Mouse (Mus musculus): ENCODE data around the gene Ppp2r5c. TPM values are rescaled to one million over a fixed set of nuclear protein-coding genes. Genes with fewer than 3 reads are reported as not detected.

Gene Ppp2r5c
- polyA plus RNA-seq, 1 experiment from 2014 or later, result 145 TPM

DNA sequence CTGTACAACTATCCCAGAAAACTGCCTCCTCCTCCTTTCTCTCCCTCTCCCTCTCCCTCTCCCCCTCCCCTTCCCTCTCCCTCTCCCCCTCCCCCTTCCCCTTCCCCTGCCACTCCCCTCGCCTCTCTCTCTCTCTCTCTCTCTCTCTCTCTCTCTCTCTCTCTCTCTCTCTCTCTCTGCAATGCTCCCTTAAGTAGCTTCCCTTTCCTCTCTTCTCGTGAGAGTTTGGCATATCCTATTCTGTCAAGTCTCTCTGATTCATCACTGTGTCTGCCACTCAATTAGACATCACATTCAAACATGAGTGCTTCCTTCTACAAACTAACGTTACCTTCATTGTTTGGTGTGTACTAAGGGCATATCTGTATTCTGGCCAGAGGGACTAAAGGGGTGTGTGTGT lies 25.6 kb upstream of the Ppp2r5c start:
- ATAC-seq (ENCODE audit: insufficient read depth, low FRiP score, low read depth), result no peak
- 56% methylated on average over 2 of the region's 3 CpGs for WGBS
- Histone ChIP-seq H3K4me1 (no peaks in the 10 kb centered on the region; the same call in 1 of the 2 replicates), H3K9me3 (no peaks in the 10 kb centered on the region), H3K9ac (no peak overlapping the region), H3K27me3 (replicated peaks) (no peaks in the 10 kb centered on the region), H3K4me2 (no peak overlapping the region), H3K4me3 (replicated peaks) (no peak overlapping the region), H3K36me3 (no peaks in the 10 kb centered on the region), H3K27ac (no peak overlapping the region)

DNA sequence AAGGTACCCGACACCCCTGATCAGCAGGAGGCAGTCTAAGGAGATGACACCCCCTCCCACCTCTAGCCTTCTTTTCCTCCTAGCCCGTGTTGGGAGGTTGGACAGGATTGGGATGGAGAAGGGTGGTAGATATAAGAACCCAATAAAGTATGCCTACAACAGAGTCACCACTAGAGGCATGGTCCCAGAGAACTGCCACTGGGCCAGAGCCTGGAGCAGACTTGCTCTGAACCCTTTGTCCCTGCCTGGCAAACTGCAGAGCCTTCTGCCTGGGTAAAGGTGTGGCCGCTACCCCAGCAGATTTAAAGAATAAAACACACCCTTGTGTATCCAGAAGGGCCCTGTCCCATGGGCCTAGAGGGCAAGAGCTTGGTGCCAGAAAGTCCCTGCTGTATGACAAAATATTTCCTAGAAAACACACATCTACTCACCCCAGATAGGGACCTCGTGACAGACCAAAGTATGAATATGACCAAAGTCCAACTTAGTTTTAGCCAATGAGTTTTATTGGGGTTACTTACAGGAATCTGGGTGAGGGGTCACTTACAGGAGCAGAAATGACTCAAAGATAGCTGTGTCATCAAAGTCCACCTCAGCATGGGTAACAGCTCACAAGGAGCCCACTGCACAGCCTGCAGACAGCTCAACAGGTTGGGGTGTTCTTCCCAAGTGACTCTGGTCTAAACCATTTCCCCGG lies 22.8 kb upstream of the Ppp2r5c start:
- H3K27ac ChIP-seq, result no peak overlapping the region
- H3K9ac ChIP-seq, result no peak overlapping the region
- H3K27me3 ChIP-seq (replicated peaks), result no peaks in the 10 kb centered on the region
- ATAC-seq (ENCODE audit: insufficient read depth, low FRiP score, low read depth), result no peak
- no peak overlapping the region for H3K4me2 ChIP-seq
- no peaks in the 10 kb centered on the region for H3K9me3 ChIP-seq
- no peaks in the 10 kb centered on the region for H3K36me3 ChIP-seq
- no peak overlapping the region for H3K4me3 ChIP-seq (replicated peaks)
- H3K4me1 ChIP-seq, result no peaks in the 10 kb centered on the region
- WGBS, result 73% methylated on average over 5 of the region's 5 CpGs

DNA sequence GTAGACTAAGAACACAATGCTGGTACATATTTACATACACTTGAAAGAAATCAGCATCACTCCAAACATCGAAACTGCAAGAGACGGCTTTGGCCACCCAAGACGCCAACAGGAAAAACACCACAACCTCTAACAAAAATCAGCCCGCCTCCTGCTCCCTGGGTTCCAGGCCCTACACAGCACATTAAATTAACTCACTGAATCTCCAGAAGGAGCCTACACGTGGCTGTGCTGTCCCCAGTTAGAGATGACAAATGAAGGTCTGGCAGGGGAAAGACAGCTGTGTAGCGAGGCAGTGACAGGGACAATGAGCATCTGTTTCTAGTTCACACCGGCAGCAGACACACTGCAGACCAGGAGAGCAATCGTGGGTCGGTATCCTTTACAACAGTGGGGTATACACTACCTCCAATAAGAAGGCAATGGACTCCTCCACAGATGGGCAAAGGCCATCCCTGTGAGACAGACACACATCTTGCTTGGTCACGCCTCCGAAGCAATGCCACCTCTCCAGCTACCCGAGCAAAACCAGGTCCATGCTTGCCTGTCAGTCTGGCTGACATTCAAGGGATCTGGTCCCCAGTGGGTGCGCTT lies 20.4 kb upstream of the Ppp2r5c start:
- no peaks in the 10 kb centered on the region for H3K27me3 ChIP-seq (replicated peaks)
- H3K36me3 ChIP-seq, result no peaks in the 10 kb centered on the region
- H3K9ac ChIP-seq, result no peak overlapping the region
- WGBS, result 69% methylated on average over 13 of the region's 13 CpGs
- H3K27ac ChIP-seq, result no peak overlapping the region
- no peak overlapping the region for H3K4me2 ChIP-seq
- no peak for ATAC-seq (ENCODE audit: insufficient read depth, low FRiP score, low read depth)
- H3K4me3 ChIP-seq (replicated peaks), result no peak overlapping the region
- H3K9me3 ChIP-seq, result no peaks in the 10 kb centered on the region
- no peaks in the 10 kb centered on the region for H3K4me1 ChIP-seq

DNA sequence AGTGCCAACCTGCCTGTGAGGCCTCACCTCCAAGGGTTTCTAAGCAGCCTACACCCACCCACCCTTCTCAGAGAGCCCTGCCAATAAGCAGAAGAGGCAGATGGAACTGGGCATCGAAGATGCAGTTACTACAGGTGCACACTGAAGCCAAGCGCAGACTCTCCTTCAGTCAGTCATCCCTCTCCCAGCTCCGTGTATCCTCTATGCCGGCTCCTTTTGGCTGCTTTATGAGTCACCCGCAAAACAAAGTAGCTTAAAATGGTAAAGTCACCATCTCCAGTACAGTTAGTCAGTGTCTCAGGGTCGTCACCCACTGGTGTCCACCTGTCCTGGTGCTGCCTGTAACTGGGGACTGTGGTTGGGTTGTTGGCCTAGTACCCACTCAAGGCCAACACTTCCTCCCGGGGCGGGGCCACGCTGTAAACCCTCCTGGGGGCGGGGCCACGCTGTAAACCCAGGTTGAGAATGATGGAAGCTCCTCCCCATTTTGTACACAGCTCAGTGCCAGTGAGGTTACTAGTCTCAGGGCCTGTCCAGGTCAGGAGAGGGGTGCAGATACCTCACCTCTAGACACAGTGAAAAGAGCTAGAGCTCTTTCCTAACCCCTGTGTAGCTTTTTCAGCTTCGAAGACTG lies 17.5 kb upstream of the Ppp2r5c start:
- Histone ChIP-seq H3K27ac (no peak overlapping the region), H3K4me1 (no peaks in the 10 kb centered on the region), H3K9me3 (no peaks in the 10 kb centered on the region), H3K36me3 (no peaks in the 10 kb centered on the region), H3K9ac (no peak overlapping the region), H3K4me2 (no peak overlapping the region), H3K27me3 (replicated peaks) (no peaks in the 10 kb centered on the region), H3K4me3 (replicated peaks) (no peak overlapping the region)
- WGBS, result 65% methylated on average over 12 of the region's 12 CpGs
- ATAC-seq (ENCODE audit: insufficient read depth, low FRiP score, low read depth), result 0 out of 2 replicates have a peak, but pooled peaks have one; percentile 27

DNA sequence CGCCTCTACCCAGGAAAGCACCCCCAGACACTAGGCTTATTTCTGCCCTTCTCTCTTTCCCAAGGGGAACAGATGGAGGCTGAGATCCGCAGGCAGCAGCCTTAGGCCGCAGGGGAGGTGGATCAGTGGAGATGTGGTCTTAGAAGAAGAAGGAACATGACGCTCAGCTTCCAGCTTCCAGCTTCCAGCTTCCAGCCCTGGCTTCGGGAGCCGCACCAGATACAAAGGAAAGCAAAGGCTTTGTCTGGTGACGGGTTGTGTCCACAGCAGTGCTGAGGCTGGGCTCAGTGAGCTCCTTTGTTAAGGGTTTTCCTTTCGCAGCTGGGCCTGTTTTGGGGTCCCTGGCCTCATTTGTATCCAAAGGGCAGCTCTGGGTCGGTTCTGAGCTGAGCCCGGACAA lies 16.9 kb upstream of the Ppp2r5c start:
- H3K4me2 ChIP-seq, result no peak overlapping the region
- no peaks in the 10 kb centered on the region for H3K36me3 ChIP-seq
- no peak overlapping the region for H3K4me3 ChIP-seq (replicated peaks)
- no peaks in the 10 kb centered on the region for H3K4me1 ChIP-seq
- H3K9me3 ChIP-seq, result no peaks in the 10 kb centered on the region
- no peak overlapping the region for H3K27ac ChIP-seq
- 63% methylated on average over 10 of the region's 10 CpGs for WGBS
- no peaks in the 10 kb centered on the region for H3K27me3 ChIP-seq (replicated peaks)
- ATAC-seq (ENCODE audit: insufficient read depth, low FRiP score, low read depth), result no peak
- no peak overlapping the region for H3K9ac ChIP-seq

DNA sequence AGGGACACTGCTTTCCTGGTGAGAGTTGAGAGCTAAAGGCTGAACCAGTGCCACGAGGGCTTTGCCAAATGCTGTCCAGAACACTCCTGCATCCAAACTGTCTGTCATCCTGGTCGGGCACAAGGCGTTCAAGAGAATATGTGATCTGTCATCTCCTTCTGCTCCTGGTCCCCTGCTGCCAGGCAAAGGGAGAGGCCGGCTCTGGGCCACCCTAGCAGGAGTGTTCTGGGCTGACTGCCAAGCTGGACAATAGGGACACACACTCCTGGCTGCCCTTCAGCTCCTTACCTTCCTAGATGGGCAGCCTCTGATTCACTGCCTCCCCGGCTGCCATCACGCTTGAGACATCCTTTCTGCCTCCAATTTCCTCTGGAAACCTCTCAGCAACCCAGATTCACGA lies 15.1 kb upstream of the Ppp2r5c start:
- H3K4me3 ChIP-seq (replicated peaks), result no peak overlapping the region
- H3K27me3 ChIP-seq (replicated peaks), result no peaks in the 10 kb centered on the region
- 55% methylated on average over 7 of the region's 7 CpGs for WGBS
- H3K9ac ChIP-seq, result no peak overlapping the region
- no peak overlapping the region for H3K4me2 ChIP-seq
- H3K9me3 ChIP-seq, result no peaks in the 10 kb centered on the region
- H3K36me3 ChIP-seq, result no peaks in the 10 kb centered on the region
- H3K4me1 ChIP-seq, result no peaks in the 10 kb centered on the region
- no peak for ATAC-seq (ENCODE audit: insufficient read depth, low FRiP score, low read depth)
- no peak overlapping the region for H3K27ac ChIP-seq

DNA sequence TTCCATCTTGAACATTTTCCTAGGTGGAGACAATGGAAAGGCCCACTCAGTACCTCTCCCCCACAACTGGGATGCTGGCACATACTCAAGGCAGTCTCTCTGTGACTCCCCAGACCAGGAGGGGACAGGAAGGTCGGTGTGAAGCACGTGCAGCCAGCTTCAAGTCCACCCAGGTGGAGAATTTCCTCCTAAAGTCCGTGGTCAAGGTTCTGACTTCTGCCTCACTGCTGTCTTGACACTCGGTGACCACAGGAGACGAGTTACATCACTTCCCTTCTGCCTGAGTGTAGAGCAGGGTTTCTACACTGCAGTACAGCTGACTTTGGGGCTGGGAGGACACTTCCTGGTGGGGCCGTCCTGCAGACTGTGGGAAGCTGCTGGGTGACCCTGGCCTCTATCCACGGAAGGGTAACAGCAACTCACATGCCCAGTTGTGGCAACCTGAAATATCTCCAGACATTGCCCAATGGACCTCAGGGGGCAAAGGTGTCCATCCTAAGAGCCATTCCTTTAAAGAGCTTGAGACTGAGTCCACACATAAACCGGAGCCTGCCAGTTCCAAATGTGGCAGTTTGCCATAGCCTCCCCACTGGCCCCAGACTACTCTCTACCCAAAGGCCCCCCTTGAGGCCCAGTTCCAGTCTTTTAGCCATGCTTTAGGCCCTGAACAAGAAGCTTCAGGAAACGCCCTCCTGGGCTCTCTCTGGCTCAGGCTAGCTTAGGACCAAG lies 10.1 kb upstream of the Ppp2r5c start:
- Histone ChIP-seq H3K4me2 (0 out of 2 replicates have a peak overlapping the region, but pooled peaks have one; percentile 6), H3K27me3 (replicated peaks) (no peaks in the 10 kb centered on the region), H3K9me3 (no peaks in the 10 kb centered on the region), H3K9ac (no peak overlapping the region), H3K4me1 (no peaks in the 10 kb centered on the region), H3K27ac (no peak overlapping the region), H3K4me3 (replicated peaks) (no peak overlapping the region), H3K36me3 (no peaks in the 10 kb centered on the region)
- ATAC-seq (ENCODE audit: insufficient read depth, low FRiP score, low read depth), result no peak
- 54% methylated on average over 9 of the region's 9 CpGs for WGBS

DNA sequence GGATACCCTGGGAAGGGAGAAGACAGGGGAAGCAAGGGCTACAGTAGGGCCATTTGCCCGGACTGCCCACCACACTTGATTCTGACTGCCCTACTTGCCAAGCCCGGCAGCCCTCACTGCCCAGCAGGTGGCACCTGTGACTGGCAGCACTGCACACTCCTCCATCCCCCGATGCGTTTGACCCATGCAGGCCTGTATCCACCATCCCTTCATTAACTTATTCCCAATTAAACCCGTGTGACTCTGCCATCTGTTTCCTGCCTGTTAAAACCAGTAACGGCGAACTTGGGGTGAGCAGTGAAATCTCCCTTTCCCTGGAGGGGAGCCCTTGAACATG lies 9.6 kb upstream of the Ppp2r5c start:
- Histone ChIP-seq H3K27me3 (replicated peaks) (no peaks in the 10 kb centered on the region), H3K4me3 (replicated peaks) (no peak overlapping the region), H3K4me2 (no peak overlapping the region), H3K36me3 (no peaks in the 10 kb centered on the region), H3K27ac (no peak overlapping the region), H3K4me1 (no peaks in the 10 kb centered on the region), H3K9me3 (no peaks in the 10 kb centered on the region), H3K9ac (no peak overlapping the region)
- ATAC-seq (ENCODE audit: insufficient read depth, low FRiP score, low read depth), result no peak
- 64% methylated on average over 7 of the region's 7 CpGs for WGBS

DNA sequence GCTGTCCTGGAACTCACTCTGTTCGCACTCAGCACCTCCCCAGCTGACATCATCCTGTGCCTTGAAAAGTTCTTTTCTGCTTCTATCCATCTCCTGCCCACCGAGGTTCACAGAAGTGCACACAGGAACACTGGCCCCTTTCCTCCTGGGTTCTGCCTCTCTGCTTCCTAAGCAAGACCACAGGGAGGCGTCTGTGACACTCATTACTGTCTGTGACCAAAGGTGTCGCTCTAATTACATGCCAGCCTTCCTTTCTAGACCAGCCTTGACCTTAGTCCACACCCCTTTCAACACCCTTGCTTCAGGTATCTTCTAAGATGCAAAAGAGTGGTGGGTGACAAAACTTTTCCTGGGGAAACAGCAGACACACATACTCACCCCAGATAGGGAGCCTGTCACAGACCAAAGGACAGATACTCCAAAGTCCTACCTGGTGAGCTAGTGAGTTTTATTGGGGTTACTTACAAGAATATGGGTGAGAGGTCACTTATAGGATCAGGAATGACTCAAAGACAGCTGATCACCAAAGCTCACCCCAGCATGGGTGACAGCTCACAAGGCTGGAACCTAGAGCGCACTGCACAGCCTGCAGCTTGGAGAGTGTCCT lies 8.4 kb upstream of the Ppp2r5c start:
- Histone ChIP-seq H3K9ac (no peak overlapping the region), H3K27me3 (replicated peaks) (no peaks in the 10 kb centered on the region), H3K4me3 (replicated peaks) (no peak overlapping the region), H3K4me2 (no peak overlapping the region), H3K4me1 (no peaks in the 10 kb centered on the region), H3K27ac (no peak overlapping the region), H3K9me3 (no peaks in the 10 kb centered on the region), H3K36me3 (no peaks in the 10 kb centered on the region)
- WGBS, result 40% methylated on average over 5 of the region's 5 CpGs
- no peak for ATAC-seq (ENCODE audit: insufficient read depth, low FRiP score, low read depth)

DNA sequence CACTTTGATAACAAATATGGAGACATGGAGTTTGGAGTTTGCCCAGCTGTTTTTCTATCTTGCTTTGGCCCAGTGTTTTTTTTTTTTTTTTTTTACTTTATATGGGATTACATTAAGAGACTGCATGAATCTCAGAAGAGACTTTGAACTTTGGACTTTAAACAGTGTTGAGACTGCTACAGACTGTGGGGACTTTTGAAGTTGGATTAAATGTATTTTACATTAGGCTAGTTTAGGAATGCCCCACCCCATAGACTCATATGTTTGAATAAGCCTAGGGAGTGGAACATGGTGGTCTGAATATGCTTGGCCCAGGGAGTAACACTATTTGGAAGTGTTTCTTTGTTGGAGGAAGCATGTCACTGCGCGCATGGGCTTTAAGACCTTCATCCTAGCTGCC lies 4.7 kb upstream of the Ppp2r5c start:
- H3K4me1 ChIP-seq, result peaks cover 6% of the 10 kb centered on the region; the same call in 1 of the 2 replicates
- no peak for ATAC-seq (ENCODE audit: insufficient read depth, low FRiP score, low read depth)
- H3K9me3 ChIP-seq, result no peaks in the 10 kb centered on the region
- no peaks in the 10 kb centered on the region for H3K36me3 ChIP-seq
- no peaks in the 10 kb centered on the region for H3K27me3 ChIP-seq (replicated peaks)
- no peak overlapping the region for H3K4me3 ChIP-seq (replicated peaks)
- no peak overlapping the region for H3K9ac ChIP-seq
- 81% methylated on average over 2 of the region's 2 CpGs for WGBS
- no peak overlapping the region for H3K4me2 ChIP-seq
- H3K27ac ChIP-seq, result 0 out of 2 replicates have a peak overlapping the region, but pooled peaks have one; percentile 37

DNA sequence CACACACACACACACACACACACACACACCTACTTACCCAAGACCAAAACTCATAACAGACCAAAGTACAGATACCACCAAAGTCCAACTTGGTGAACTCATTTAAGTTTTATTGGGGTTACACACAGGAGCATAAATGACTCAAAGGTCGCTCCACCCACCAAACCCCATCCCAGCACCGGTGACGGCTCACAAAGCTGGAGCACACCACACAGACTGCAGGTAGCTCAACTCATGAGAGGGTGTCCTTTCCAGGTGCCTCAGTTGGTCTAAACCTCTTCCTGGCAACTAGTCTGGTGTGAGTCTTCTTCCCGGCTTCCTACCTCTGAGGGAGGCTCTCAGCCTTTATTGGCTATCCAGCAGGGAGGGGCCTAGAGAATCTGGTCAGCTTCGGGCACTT lies 2.4 kb upstream of the Ppp2r5c start:
- no peaks in the 10 kb centered on the region for H3K27me3 ChIP-seq (replicated peaks)
- WGBS, result 68% methylated on average over 5 of the region's 5 CpGs
- no peak overlapping the region for H3K4me3 ChIP-seq (replicated peaks)
- H3K27ac ChIP-seq, result no peak overlapping the region
- no peak overlapping the region for H3K4me2 ChIP-seq
- H3K9ac ChIP-seq, result no peak overlapping the region
- ATAC-seq (ENCODE audit: insufficient read depth, low FRiP score, low read depth), result no peak
- H3K9me3 ChIP-seq, result no peaks in the 10 kb centered on the region
- H3K4me1 ChIP-seq, result peaks cover 6% of the 10 kb centered on the region; the same call in 1 of the 2 replicates
- H3K36me3 ChIP-seq, result no peaks in the 10 kb centered on the region
